Mouse (Mus musculus) E14TG2a.4 (cell line): ENCODE measurements at regions not wholly inside any gene's neighbourhood (a gene's known extent, or its start where the extent isn't known, plus 50 kb on each side); places are given as distances from the start of the nearest gene placed in this dataset.

ENCODE experiments used
- H3K27me3 ChIP-seq: 2 replicates; pipeline ENCODE4 v1.6.1; 2014; ENCODE audit warnings: low read length, control low read depth; ENCODE audit not compliant: insufficient read depth
- H3K36me3 ChIP-seq: 2 replicates; pipeline ENCODE4 v1.6.1; 2014; ENCODE audit warnings: low read length, control low read depth; ENCODE audit not compliant: insufficient read depth
- H3K4me1 ChIP-seq: replicated peaks from 2 replicates; pipeline ENCODE4 v1.6.1; 2014; ENCODE audit warnings: low read depth, low read length, control low read depth
- H3K4me3 ChIP-seq: replicated peaks from 2 replicates; pipeline ENCODE4 v1.5.1; 2014; ENCODE audit warnings: mild to moderate bottlenecking, low read length
- H3K9me3 ChIP-seq: 2 replicates; pipeline ENCODE4 v1.6.1; 2014; ENCODE audit warnings: low read length, control low read depth
- CTCF ChIP-seq: conservative IDR thresholded peaks from 2 replicates; pipeline ENCODE4 v1.5.1; 2014; ENCODE audit warnings: low read length
- NANOG ChIP-seq: IDR thresholded peaks from 2 replicates; pipeline ENCODE4 v1.6.1; 2014; ENCODE audit warnings: borderline replicate concordance, low read length, mixed read lengths
- POU5F1 ChIP-seq: IDR thresholded peaks from 2 replicates; pipeline ENCODE4 v1.6.1; 2014; ENCODE audit warnings: low read length, borderline replicate concordance

DNA sequence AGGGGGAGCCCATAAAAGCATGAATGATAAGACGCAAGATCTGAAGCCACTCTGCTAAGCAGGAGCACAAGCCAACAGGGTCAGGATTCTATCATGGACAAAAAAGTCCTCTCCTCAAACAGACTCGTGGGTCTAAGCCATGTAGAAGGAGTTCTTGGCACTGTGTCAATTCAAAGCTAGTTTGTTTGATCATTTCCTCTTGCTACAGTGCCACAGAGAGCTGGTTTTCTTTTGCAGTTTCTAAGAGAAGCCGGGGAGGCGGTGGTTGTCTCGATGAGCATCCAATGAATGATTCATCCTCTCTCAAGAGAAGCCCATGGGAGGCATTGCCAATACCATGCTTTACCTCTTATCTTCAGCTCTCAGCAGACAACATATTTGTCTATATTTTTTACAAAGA, 284.6 kb upstream of the Noct start:
- Histone ChIP-seq H3K4me1 (no peaks in the 10 kb centered on the region), H3K27me3 (no peaks in the 10 kb centered on the region), H3K36me3 (no peaks in the 10 kb centered on the region), H3K4me3 (no peak overlapping the region), H3K9me3 (no peaks in the 10 kb centered on the region)
- TF ChIP-seq CTCF (no peak), POU5F1 (no peak), NANOG (no peak)

DNA sequence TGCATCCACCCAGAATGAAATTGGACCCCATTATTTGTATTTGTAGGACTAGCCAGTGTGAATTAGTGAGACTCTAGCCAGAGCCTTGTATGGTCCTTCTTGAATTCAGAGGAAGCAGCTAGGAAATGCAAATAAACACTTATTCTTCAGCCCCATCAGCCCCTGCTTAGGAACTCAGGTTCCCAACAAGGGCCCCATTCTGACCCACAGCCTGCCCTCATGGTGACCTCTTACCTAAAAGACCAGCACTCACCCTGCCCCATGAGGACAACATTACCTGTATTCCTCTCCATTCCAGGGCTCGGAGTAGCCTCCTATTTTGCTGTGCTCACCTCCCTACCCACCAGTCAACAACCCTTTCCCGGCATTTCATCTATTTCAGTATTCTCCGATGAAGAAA, 283.6 kb upstream of the Noct start:
- TF ChIP-seq CTCF (no peak), POU5F1 (no peak), NANOG (no peak)
- H3K27me3 ChIP-seq: no peaks in the 10 kb centered on the region
- H3K4me3 ChIP-seq: no peak overlapping the region
- H3K4me1 ChIP-seq: no peaks in the 10 kb centered on the region
- no peaks in the 10 kb centered on the region for H3K36me3 ChIP-seq
- H3K9me3 ChIP-seq: no peaks in the 10 kb centered on the region

DNA sequence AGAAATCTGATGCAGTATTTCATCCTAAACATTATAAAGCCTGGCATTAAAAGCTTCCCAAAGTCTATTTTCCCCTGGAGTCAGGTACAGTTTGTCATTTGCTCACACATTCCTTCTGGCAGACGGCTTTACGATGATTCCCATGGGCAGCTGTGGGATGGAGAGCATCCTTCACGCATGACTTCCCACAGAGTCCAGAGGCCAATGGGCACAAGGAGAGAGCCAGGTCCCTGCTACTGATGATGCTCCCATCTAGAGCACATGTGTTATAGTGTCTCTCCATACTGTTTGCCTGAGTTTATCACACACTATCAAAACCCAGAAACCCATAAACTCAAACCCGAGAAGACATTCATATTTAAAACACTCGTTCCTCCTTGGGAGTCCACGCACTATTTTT, 270.8 kb upstream of the Noct start:
- Histone ChIP-seq H3K9me3 (no peaks in the 10 kb centered on the region), H3K36me3 (no peaks in the 10 kb centered on the region), H3K4me3 (no peak overlapping the region), H3K4me1 (no peaks in the 10 kb centered on the region), H3K27me3 (no peaks in the 10 kb centered on the region)
- TF ChIP-seq CTCF (no peak), NANOG (no peak), POU5F1 (no peak)

DNA sequence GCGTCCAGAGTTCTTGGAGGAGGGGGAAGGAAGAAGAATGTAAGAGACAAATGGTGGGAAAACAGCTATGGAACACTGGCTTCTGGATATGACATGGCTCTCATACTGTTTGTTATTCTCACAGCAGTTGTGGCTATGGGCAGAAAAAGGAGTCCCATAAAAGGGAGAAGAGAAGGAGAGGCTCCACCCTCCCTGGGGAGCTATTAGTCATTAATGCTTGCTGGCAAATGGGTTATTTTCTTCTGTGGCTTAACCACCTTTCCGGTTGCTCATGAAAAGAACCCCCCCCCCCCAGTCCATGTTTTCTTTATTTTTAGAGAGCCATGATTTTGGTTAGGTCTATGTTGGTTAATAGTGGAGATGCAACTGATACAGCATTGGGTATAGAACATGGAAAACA, 253.9 kb upstream of the Noct start:
- H3K36me3 ChIP-seq: no peaks in the 10 kb centered on the region

DNA sequence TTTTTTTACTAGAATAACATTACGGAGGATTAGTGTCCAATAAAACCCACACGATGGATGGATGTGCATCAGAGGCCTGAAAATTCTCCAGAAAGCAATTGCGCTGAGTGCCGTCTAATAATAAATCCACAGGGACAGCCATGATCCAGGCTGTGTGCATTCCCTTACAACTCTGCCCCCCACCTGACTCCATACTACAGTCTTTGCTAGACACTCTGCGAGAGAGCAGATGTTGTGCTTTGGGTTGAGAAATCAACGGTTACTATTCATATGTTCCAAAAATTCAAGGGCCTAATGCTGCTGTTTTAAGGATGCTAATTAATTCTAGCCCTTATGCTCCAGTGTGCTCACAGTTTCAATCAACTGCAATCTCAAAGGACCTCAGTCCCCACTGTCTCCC, 251.2 kb upstream of the Noct start:
- Histone ChIP-seq H3K4me3 (no peak overlapping the region), H3K9me3 (peaks cover 9% of the 10 kb centered on the region; the same call in 1 of the 2 replicates), H3K27me3 (no peaks in the 10 kb centered on the region), H3K36me3 (no peaks in the 10 kb centered on the region), H3K4me1 (peaks cover 11% of the 10 kb centered on the region)
- no peak for TF ChIP-seq CTCF
- TF ChIP-seq POU5F1: no peak
- TF ChIP-seq NANOG: no peak

More for the DNA sequence above, 253.9 kb upstream of the Noct start:
- Histone ChIP-seq H3K27me3 (no peaks in the 10 kb centered on the region), H3K9me3 (peaks cover 9% of the 10 kb centered on the region; the same call in 1 of the 2 replicates), H3K4me3 (no peak overlapping the region), H3K4me1 (peaks cover 12% of the 10 kb centered on the region)
- no peak for TF ChIP-seq NANOG

DNA sequence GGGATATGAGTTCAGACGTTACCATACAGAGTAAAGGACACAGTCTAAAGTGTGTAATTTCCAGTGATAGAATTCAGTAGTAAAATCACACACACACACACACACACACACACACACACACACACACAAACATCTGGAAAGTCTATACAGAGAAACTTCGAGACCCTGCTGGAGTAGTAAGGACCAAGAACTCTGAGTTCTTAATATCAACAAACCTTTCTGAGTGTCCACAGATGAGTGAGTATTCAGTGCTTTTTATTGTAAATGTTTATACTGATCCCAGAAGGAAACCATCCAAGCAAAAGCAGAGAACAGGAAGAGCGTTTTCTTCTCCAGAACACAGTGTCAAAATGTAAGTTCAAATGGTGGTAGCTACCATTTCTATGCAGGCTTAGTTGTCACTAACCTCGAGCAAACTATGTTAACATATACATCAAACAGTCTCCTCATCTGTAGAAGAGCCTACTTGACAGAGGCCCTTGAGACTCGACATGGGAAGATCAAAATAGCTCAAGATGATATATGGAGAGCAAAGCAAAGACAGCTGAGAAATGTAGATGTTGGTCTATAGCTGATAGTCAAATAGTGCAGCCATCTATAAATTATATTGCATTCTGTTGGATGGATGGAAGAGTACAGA, 248.0 kb upstream of the Noct start:
- TF ChIP-seq NANOG (no peak), CTCF (no peak), POU5F1 (no peak)
- Histone ChIP-seq H3K27me3 (no peaks in the 10 kb centered on the region), H3K9me3 (peaks cover 5% of the 10 kb centered on the region; the same call in 1 of the 2 replicates), H3K36me3 (no peaks in the 10 kb centered on the region), H3K4me3 (no peak overlapping the region), H3K4me1 (no peaks in the 10 kb centered on the region)

DNA sequence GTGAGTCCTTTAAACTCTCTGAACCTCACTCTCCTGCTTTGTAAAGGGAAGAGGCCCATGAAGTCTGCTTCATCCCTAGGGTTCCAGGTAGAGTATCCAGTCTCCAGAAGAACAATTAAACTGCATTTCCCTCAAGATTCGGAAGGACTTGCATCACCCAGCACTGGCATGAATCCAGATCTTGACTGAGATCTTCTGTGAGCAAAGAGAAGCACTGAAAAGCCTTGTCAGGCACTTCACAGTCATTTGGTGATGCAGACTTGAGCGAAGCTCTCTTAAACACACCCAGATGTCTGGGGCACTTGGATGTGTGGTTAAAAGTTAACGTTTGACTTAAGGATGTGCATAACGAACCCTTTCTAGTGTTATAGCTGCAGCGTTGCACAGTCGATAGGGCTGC, 247.4 kb upstream of the Noct start:
- Histone ChIP-seq H3K36me3 (no peaks in the 10 kb centered on the region), H3K9me3 (no peaks in the 10 kb centered on the region), H3K4me3 (no peak overlapping the region), H3K27me3 (no peaks in the 10 kb centered on the region), H3K4me1 (no peaks in the 10 kb centered on the region)
- TF ChIP-seq POU5F1 (no peak), NANOG (no peak), CTCF (no peak)

DNA sequence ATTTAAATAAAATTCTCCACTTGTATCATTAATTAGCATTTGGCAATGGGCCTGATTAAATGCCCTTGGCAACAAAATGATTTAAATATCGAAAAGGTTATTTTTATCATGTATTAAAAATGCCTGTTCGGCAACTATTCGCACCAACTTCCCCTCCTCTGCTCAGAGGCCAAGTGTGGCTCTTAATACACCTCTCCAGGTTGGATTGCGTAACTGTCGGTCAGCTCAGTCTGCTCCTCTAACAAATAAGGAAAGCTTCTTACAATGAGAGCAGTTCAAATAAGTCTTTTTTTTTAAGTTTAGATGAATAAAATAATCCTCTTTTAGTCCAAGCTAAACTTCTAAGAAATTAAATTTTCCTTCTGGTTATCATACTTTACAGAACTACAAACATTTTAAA, 245.6 kb upstream of the Noct start:
- Histone ChIP-seq H3K4me3 (no peak overlapping the region), H3K36me3 (no peaks in the 10 kb centered on the region), H3K4me1 (no peaks in the 10 kb centered on the region), H3K27me3 (no peaks in the 10 kb centered on the region), H3K9me3 (no peaks in the 10 kb centered on the region)
- TF ChIP-seq POU5F1: no peak
- no peak for TF ChIP-seq NANOG
- TF ChIP-seq CTCF: no peak

DNA sequence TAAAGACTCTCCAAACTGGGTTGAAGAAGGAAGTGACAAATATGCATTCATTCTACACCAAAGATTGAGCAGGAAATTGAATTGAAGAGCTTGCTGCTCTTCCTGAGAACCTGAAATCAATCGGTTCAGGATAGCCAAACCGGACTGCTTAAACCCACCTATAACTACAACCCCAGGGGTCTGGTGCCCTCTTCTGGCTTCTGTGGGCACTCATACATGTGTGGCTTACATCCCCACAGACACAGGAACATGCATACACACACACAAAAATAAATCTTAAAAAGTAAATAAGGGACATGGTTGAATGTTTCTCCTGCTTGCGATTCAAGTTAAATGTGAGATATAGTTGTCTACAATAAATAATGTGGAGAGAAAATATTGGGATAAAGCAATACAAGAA, 244.7 kb upstream of the Noct start:
- TF ChIP-seq NANOG (no peak), POU5F1 (no peak), CTCF (no peak)
- H3K4me1 ChIP-seq: no peaks in the 10 kb centered on the region
- no peaks in the 10 kb centered on the region for H3K9me3 ChIP-seq
- H3K4me3 ChIP-seq: no peak overlapping the region
- H3K27me3 ChIP-seq: no peaks in the 10 kb centered on the region
- H3K36me3 ChIP-seq: no peaks in the 10 kb centered on the region
